In genomic region chr10:127341360-127341690, GRCm38 (mm10) we compare ENCODE assay signal across 9 mouse cellular contexts. TPM values are rescaled to one million over a fixed set of nuclear protein-coding genes. Genes with fewer than 3 reads are reported as not detected.
DNase-seq lines count a peak whose midpoint lies in the region; ATAC-seq and TF ChIP-seq lines count a peak whose summit lies in the region.
"Had no signal": no experiment of that assay in that cellular context is flagged by ENCODE, and none has a peak within 500 bp of the region (broad histone marks: within the 10 kb centered on the region; RNA-seq: fewer than 3 reads in every experiment).

No protein-coding gene starts in this region.

- no peak for TF ChIP-seq EP300 in CH12.LX (IDR thresholded peaks at IDR 0.05; ENCODE audit: low read length)
- no peak for TF ChIP-seq EP300 in liver, postnatal 0 days (IDR thresholded peaks at IDR 0.05; ENCODE audit: low read depth)

- H3K27ac ChIP-seq in CH12.LX (ENCODE audit: insufficient read depth, low read depth), result no peak overlapping the region
- no peak overlapping the region for H3K27ac ChIP-seq in forebrain, embryonic 16.5 days (ENCODE audit: low read length)
- H3K27ac ChIP-seq in liver, postnatal 0 days (ENCODE audit: low read depth), result no peak overlapping the region

- no peak overlapping the region for H3K9ac ChIP-seq in CH12.LX (ENCODE audit: insufficient read depth, low read depth)
- no peak overlapping the region for H3K9ac ChIP-seq in forebrain, embryonic 16.5 days (replicated peaks; ENCODE audit: low read depth, low read length)
- no peak overlapping the region for H3K9ac ChIP-seq in liver, postnatal 0 days (replicated peaks)

- peak overlapping the region; percentile 90 for H3K4me2 ChIP-seq in CH12.LX (ENCODE audit: insufficient read depth, low read depth, poor library complexity, severe bottlenecking)
- H3K4me2 ChIP-seq in forebrain, embryonic 16.5 days (ENCODE audit: low read length), result peak overlapping the region; percentile 51
- peak overlapping the region; percentile 62 for H3K4me2 ChIP-seq in liver, postnatal 0 days (ENCODE audit: low read depth, low read length)

- no peak for TF ChIP-seq CTCF in CH12.LX (conservative IDR thresholded peaks at IDR 0.05 in 1 of 2, IDR thresholded peaks at IDR 0.05 in 1 of 2; ENCODE audit: low read depth in 2 of 2, low read length in 2 of 2)
- TF ChIP-seq CTCF in liver, postnatal 0 days (IDR thresholded peaks at IDR 0.05; ENCODE audit: low read depth), result no peak

- peak; percentile 26 for DNase-seq in gastrocnemius, postnatal 10 days
- no peak for DNase-seq in gastrocnemius, postnatal 4 days (ENCODE audit: low spot score in 2 of 2)
- DNase-seq in CH12.LX (ENCODE audit: extremely low read depth), result no peak
- DNase-seq in liver, postnatal 0 days, result peak; percentile 18
- no peak for DNase-seq in urinary bladder, postnatal 10 days (ENCODE audit: low spot score)
- no peak for DNase-seq in cerebellum, adult 8-10 months
- DNase-seq in spleen, adult 12 weeks (ENCODE audit: low spot score), result no peak

- H3K27me3 ChIP-seq in CH12.LX (replicated peaks), result peaks cover 42% of the 10 kb centered on the region
- H3K27me3 ChIP-seq in forebrain, embryonic 16.5 days (replicated peaks; ENCODE audit: control insufficient read depth, insufficient read depth, low read length), result peaks cover 22% of the 10 kb centered on the region
- H3K27me3 ChIP-seq in liver, postnatal 0 days (ENCODE audit: insufficient read depth, low read length), result peaks cover 38% of the 10 kb centered on the region

- peaks cover 0 to 31% of the 10 kb centered on the region in 2 experiments; a peak in 2 of 4 replicates for H3K4me1 ChIP-seq in CH12.LX (ENCODE audit: control insufficient read depth in 1 of 2, insufficient read depth in 2 of 2)
- peaks cover 39% of the 10 kb centered on the region for H3K4me1 ChIP-seq in forebrain, embryonic 16.5 days (replicated peaks; ENCODE audit: control insufficient read depth, insufficient read depth, low read length)
- H3K4me1 ChIP-seq in liver, postnatal 0 days (ENCODE audit: insufficient read depth), result peaks cover 18% of the 10 kb centered on the region

- 0% methylated on average over 9 of the region's 11 CpGs for WGBS in forebrain, embryonic 16.5 days
- WGBS in liver, postnatal 0 days (ENCODE audit: insufficient replicate concordance), result 1% methylated on average over 10 of the region's 11 CpGs

- peak overlapping the region in 1 of 3 experiments; percentile 46 for H3K4me3 ChIP-seq in CH12.LX (replicated peaks in 1 of 3; ENCODE audit: low read depth in 2 of 3, low read length in 2 of 3, poor library complexity in 1 of 3)
- peak overlapping the region; percentile 34 for H3K4me3 ChIP-seq in forebrain, embryonic 16.5 days (replicated peaks; ENCODE audit: low read length)
- peak overlapping the region; percentile 24 for H3K4me3 ChIP-seq in liver, postnatal 0 days (ENCODE audit: low read depth, low read length)

- in situ Hi-C loops in CH12.LX (cut with MboI; ENCODE audit: low pct_ligation_motif_present, low pct_unique_long_range_greater_than_20kb, low sequenced_read_pairs), result no loop called here

- dilution Hi-C loops in CH12.LX (cut with MboI; ENCODE audit: extremely low pct_ligation_motif_present, extremely low pct_unique_long_range_greater_than_20kb, low sequenced_read_pairs), result no loop called here

- no peaks in the 10 kb centered on the region for H3K36me3 ChIP-seq in CH12.LX (replicated peaks in 1 of 2; ENCODE audit: control insufficient read depth in 1 of 2, insufficient read depth in 1 of 2, low read length in 1 of 2)
- H3K36me3 ChIP-seq in forebrain, embryonic 16.5 days (ENCODE audit: control insufficient read depth, insufficient read depth), result no peaks in the 10 kb centered on the region
- H3K36me3 ChIP-seq in liver, postnatal 0 days (replicated peaks; ENCODE audit: insufficient read depth, low read length), result no peaks in the 10 kb centered on the region

- H3K9me3 ChIP-seq in CH12.LX (replicated peaks; ENCODE audit: low read length), result peaks cover 8% of the 10 kb centered on the region
- no peaks in the 10 kb centered on the region for H3K9me3 ChIP-seq in forebrain, embryonic 16.5 days (ENCODE audit: control insufficient read depth, low read length)
- H3K9me3 ChIP-seq in liver, postnatal 0 days (ENCODE audit: low read length), result no peaks in the 10 kb centered on the region

- TF ChIP-seq POLR2A in CH12.LX (IDR thresholded peaks at IDR 0.05; ENCODE audit: low read depth, low read length), result no peak

- no peak for TF ChIP-seq RAD21 in CH12.LX (IDR thresholded peaks at IDR 0.05; ENCODE audit: low read depth, low read length)

- no peak for ATAC-seq in forebrain, embryonic 16.5 days
- ATAC-seq in liver, postnatal 0 days, result no peak

- no peaks in the 10 kb centered on the region for H3K79me2 ChIP-seq in CH12.LX (replicated peaks; ENCODE audit: control insufficient read depth, extremely low read depth, insufficient read depth, poor library complexity, severe bottlenecking)

TF ChIP-seq in CH12.LX, 34 proteins besides CTCF, POLR2A, EP300 and RAD21:
- TF ChIP-seq GABPA (IDR thresholded peaks at IDR 0.05; ENCODE audit: insufficient replicate concordance, low read depth, low read length) (no peak), USF1 (IDR thresholded peaks at IDR 0.05; ENCODE audit: low read depth, low read length) (no peak), SIN3A (IDR thresholded peaks at IDR 0.05; ENCODE audit: low read length) (no peak), IRF4 (IDR thresholded peaks at IDR 0.05; ENCODE audit: low read depth, low read length) (no peak), UBTF (IDR thresholded peaks at IDR 0.05; ENCODE audit: low read depth, low read length) (no peak), MAZ (IDR thresholded peaks at IDR 0.05; ENCODE audit: low read depth, low read length) (no peak), TCF12 (IDR thresholded peaks at IDR 0.05; ENCODE audit: low read depth, low read length) (no peak), ZMIZ1 (IDR thresholded peaks at IDR 0.05; ENCODE audit: low read depth, low read length) (no peak), ZC3H11A (IDR thresholded peaks at IDR 0.05; ENCODE audit: low read depth, low read length) (no peak), JUND (conservative IDR thresholded peaks at IDR 0.05; ENCODE audit: low read depth, low read length) (no peak), POLR2AphosphoS2 (IDR thresholded peaks at IDR 0.05; ENCODE audit: low read depth, low read length) (no peak), RCOR1 (conservative IDR thresholded peaks at IDR 0.05; ENCODE audit: low read depth, low read length) (no peak), NELFE (IDR thresholded peaks at IDR 0.05; ENCODE audit: low read depth, low read length) (no peak), MAFK (IDR thresholded peaks at IDR 0.05; ENCODE audit: insufficient replicate concordance, low read length) (no peak), MXI1 (IDR thresholded peaks at IDR 0.05; ENCODE audit: low read depth, low read length) (no peak)

RNA-seq across cellular contexts. Expression of gene Gli1, which starts 0.4 kb away (rescaled TPM):
- total RNA-seq in gastrocnemius, postnatal 10 days (2021), result 1 to 10 TPM; 3.3 to 6.8 TPM
- 10 to 100 TPM in 1 of 2 experiments, 1 to 10 TPM in 1; 9.0 to 11.8 TPM for total RNA-seq in gastrocnemius, postnatal 4 days (2021)
- total RNA-seq in CH12.LX (2012; rRNA removed) (0.13 and 0.42 TPM in 2 replicates), CH12.LX (2014; rRNA removed) (not detected in 2 replicates)
- 0.10 and 0.14 TPM in 2 replicates for polyA plus RNA-seq in CH12.LX (2012; ENCODE audit: insufficient read length, low read depth)
- 1.3 and 1.4 TPM in 2 replicates for polyA plus RNA-seq in forebrain, embryonic 16.5 days (2015; fragmentation: Nextera tagmentation; extraction: Ambion mirVana)
- 0.04 TPM in 2 replicates for polyA plus RNA-seq in liver, postnatal 0 days (2015; fragmentation: Nextera tagmentation; extraction: Ambion mirVana)

RNA-seq across cellular contexts. Expression of gene Inhbe, which starts 12.9 kb away (rescaled TPM):
- not detected for total RNA-seq in gastrocnemius, postnatal 10 days (2021)
- under 1 TPM in 1 of 2 experiments, not detected in 1; 0.08 TPM for total RNA-seq in gastrocnemius, postnatal 4 days (2021)
- total RNA-seq in CH12.LX (2012; rRNA removed) (1.3 and 2.6 TPM in 2 replicates), CH12.LX (2014; rRNA removed) (0.85 and 0.89 TPM in 2 replicates)
- polyA plus RNA-seq in CH12.LX (2012; ENCODE audit: insufficient read length, low read depth), result 0.65 and 0.83 TPM in 2 replicates
- not detected in 2 replicates for polyA plus RNA-seq in forebrain, embryonic 16.5 days (2015; fragmentation: Nextera tagmentation; extraction: Ambion mirVana)
- 18.4 and 29.0 TPM in 2 replicates for polyA plus RNA-seq in liver, postnatal 0 days (2015; fragmentation: Nextera tagmentation; extraction: Ambion mirVana)
- total RNA-seq: layer of hippocampus, postnatal 10 days had no signal

RNA-seq across cellular contexts. Expression of gene Arhgap9, which starts 19.6 kb away (rescaled TPM):
- total RNA-seq in gastrocnemius, postnatal 10 days (2021), result 1 to 10 TPM; 1.1 to 2.3 TPM
- 1 to 10 TPM; 2.8 to 3.9 TPM for total RNA-seq in gastrocnemius, postnatal 4 days (2021)
- total RNA-seq in CH12.LX (2012; rRNA removed) (32.5 and 33.7 TPM in 2 replicates), CH12.LX (2014; rRNA removed) (32.4 and 34.0 TPM in 2 replicates)
- polyA plus RNA-seq in CH12.LX (2012; ENCODE audit: insufficient read length, low read depth), result 42.4 and 44.7 TPM in 2 replicates
- polyA plus RNA-seq in forebrain, embryonic 16.5 days (2015; fragmentation: Nextera tagmentation; extraction: Ambion mirVana), result 0.49 and 1.2 TPM in 2 replicates
- 13.5 and 14.8 TPM in 2 replicates for polyA plus RNA-seq in liver, postnatal 0 days (2015; fragmentation: Nextera tagmentation; extraction: Ambion mirVana)

RNA-seq across cellular contexts. Expression of gene Inhbc, which starts 28.9 kb away (rescaled TPM):
- total RNA-seq in gastrocnemius, postnatal 10 days (2021), result not detected
- under 1 TPM in 1 of 2 experiments, not detected in 1; 0.29 TPM for total RNA-seq in gastrocnemius, postnatal 4 days (2021)
- total RNA-seq in CH12.LX (2012; rRNA removed) (0.08 and 0.38 TPM in 2 replicates), CH12.LX (2014; rRNA removed) (not detected in 2 replicates)
- 0.20 TPM in 1 of 2 replicates, not detected in the other for polyA plus RNA-seq in CH12.LX (2012; ENCODE audit: insufficient read length, low read depth)
- polyA plus RNA-seq in forebrain, embryonic 16.5 days (2015; fragmentation: Nextera tagmentation; extraction: Ambion mirVana), result not detected in 2 replicates
- polyA plus RNA-seq in liver, postnatal 0 days (2015; fragmentation: Nextera tagmentation; extraction: Ambion mirVana), result 21.0 and 27.2 TPM in 2 replicates
- total RNA-seq: layer of hippocampus, postnatal 10 days had no signal

RNA-seq across cellular contexts. Expression of gene Mars, which starts 29.7 kb away (rescaled TPM):
- 10 to 100 TPM; 44.5 to 54.8 TPM for total RNA-seq in gastrocnemius, postnatal 10 days (2021)
- total RNA-seq in gastrocnemius, postnatal 4 days (2021), result 10 to 100 TPM; 47.5 to 48.0 TPM
- 224 and 234 TPM in 2 replicates for total RNA-seq in CH12.LX (2012; rRNA removed)
- 110 and 143 TPM in 2 replicates for total RNA-seq in CH12.LX (2014; rRNA removed)
- 161 and 177 TPM in 2 replicates for polyA plus RNA-seq in CH12.LX (2012; ENCODE audit: insufficient read length, low read depth)
- polyA plus RNA-seq in forebrain, embryonic 16.5 days (2015; fragmentation: Nextera tagmentation; extraction: Ambion mirVana), result 127 and 135 TPM in 2 replicates
- polyA plus RNA-seq in liver, postnatal 0 days (2015; fragmentation: Nextera tagmentation; extraction: Ambion mirVana), result 51.3 and 62.3 TPM in 2 replicates

Comparison
In these comparisons a context has a peak if more than half of its experiments do, and no peak if none do; other contexts are left out.
1. DNase-seq: peak in gastrocnemius, postnatal 10 days (single experiment) and liver, postnatal 0 days (single experiment); none in gastrocnemius, postnatal 4 days (0 of 2), CH12.LX (single experiment), urinary bladder, postnatal 10 days (single experiment), cerebellum, adult 8-10 months (single experiment) and spleen, adult 12 weeks (single experiment).
2. RNA of gene Arhgap9, which starts 19.6 kb away (total RNA-seq): 32.4 to 34.0 TPM in CH12.LX; 2.8 to 3.9 TPM in gastrocnemius, postnatal 4 days and 1.1 to 2.3 TPM in gastrocnemius, postnatal 10 days; every median in the first group is over 4 times any median in the second.
3. Peak in every context shown above with its lines, with median percentiles within 50 percentile points of each other: H3K4me2 ChIP-seq.